Mouse (Mus musculus) kidney, adult 10 weeks (tissue): Measurements from ENCODE around the gene Nrbf2. TPM values are rescaled to one million over a fixed set of nuclear protein-coding genes. Genes with fewer than 3 reads are reported as not detected.

ENCODE experiments used
- polyA plus RNA-seq: library from polyadenylated mRNA; stranded (reverse); fragments of 350-450 nt; fragmentation: Illumina TruSeq; extraction: RNeasy Lipid Tissue Mini Kit (QIAGEN cat#74804); gene quantifications from one replicate; pipeline ENCODE4 v1.2.3, GENCODE M21; 2014; ENCODE audit warnings: low read depth, low replicate concordance

The Nrbf2 gene
- polyA plus RNA-seq: 27.1 TPM

GRCm38 (mm10) chr10:67285176-67285814 is at the start of gene Nrbf2:
Gene Nrbf2, minus strand, starts transcription at chr10:67285305.

Other genes starting within 250 kb of the Nrbf2 start
- gene Jmjd1c, start 189.2 kb downstream of the Nrbf2 start, polyA plus RNA-seq: 47.1 TPM
- gene Reep3, start 188.4 kb downstream of the Nrbf2 start, polyA plus RNA-seq: 80.3 TPM